Mouse (Mus musculus) kidney, postnatal 0 days (tissue): ENCODE measurements around the gene Cflar. TPM values are rescaled to one million over a fixed set of nuclear protein-coding genes. Genes with fewer than 3 reads are reported as not detected.
"Not testable (repeated sequence)": the region's sequence is repeated elsewhere in the genome, so short reads cannot be mapped to it uniquely, and the experiment has no call there.

ENCODE experiments used
- ATAC-seq: fragments of 200-750 bp; cut with Nextera tagmentation; replicated peaks from 2 replicates; pipeline ENCODE4 v1.8.0; 2017; ENCODE audit warnings: low read depth, moderate number of reproducible peaks, moderate TSS enrichment, moderate library complexity; ENCODE audit not compliant: low FRiP score
- DNase-seq: peaks from one replicate; pipeline ENCODE4 v3.0.0-alpha.2; 2016; ENCODE audit warnings: low spot score
- H3K27ac ChIP-seq: fragments of 300-500 bp; sonication (generic); 2 replicates; pipeline ENCODE4 v1.5.1; 2014; ENCODE audit warnings: mild to moderate bottlenecking
- H3K27me3 ChIP-seq: fragments of 300-500 bp; sonication (generic); 2 replicates; pipeline ENCODE4 v1.6.1; 2014; ENCODE audit warnings: low read length, mixed read lengths; ENCODE audit not compliant: insufficient read depth
- H3K36me3 ChIP-seq: fragments of 300-500 bp; sonication (generic); 2 replicates; pipeline ENCODE4 v1.6.1; 2014; ENCODE audit warnings: low read length, mixed read lengths; ENCODE audit not compliant: insufficient read depth
- H3K4me1 ChIP-seq: fragments of 300-500 bp; sonication (generic); replicated peaks from 2 replicates; pipeline ENCODE4 v1.6.1; 2014; ENCODE audit warnings: antibody characterized with exemption, low read length, mixed read lengths; ENCODE audit not compliant: insufficient read depth
- H3K4me2 ChIP-seq: fragments of 300-500 bp; sonication (generic); 2 replicates; pipeline ENCODE4 v1.6.1; 2014; ENCODE audit warnings: mild to moderate bottlenecking, low read length, moderate library complexity, mixed read lengths
- H3K4me3 ChIP-seq: fragments of 300-500 bp; sonication (generic); replicated peaks from 2 replicates; pipeline ENCODE4 v1.5.1; 2014; ENCODE audit warnings: low read depth, low read length
- H3K9ac ChIP-seq: fragments of 300-500 bp; sonication (generic); 2 replicates; pipeline ENCODE4 v1.6.1; 2014; ENCODE audit warnings: low read depth, low read length
- H3K9me3 ChIP-seq: fragments of 300-500 bp; sonication (generic); replicated peaks from 2 replicates; pipeline ENCODE4 v1.6.1; 2016; ENCODE audit warnings: low read length, inconsistent platforms, mixed read lengths
- CTCF ChIP-seq: IDR thresholded peaks from 2 replicates; pipeline ENCODE4 v1.5.1; 2016; ENCODE audit warnings: antibody characterized with exemption, low read depth, mild to moderate bottlenecking, moderate library complexity
- WGBS: fragments of 180-500 bp; shearing (Covaris S2); extraction: QIAGEN DNeasy Blood & Tissue Kit; methylation state at CpG from one replicate; pipeline ENCODE4 v1.1.7; 2014; 5-methylcytosine and 5-hydroxymethylcytosine counted together
- polyA plus RNA-seq: library from polyadenylated mRNA; unstranded; fragments of >200 nt; fragmentation: Nextera tagmentation; extraction: Ambion mirVana; gene quantifications from 2 replicates; pipeline ENCODE4 v1.2.1, GENCODE M21; 2015

The Cflar gene
- polyA plus RNA-seq, 1 experiment from 2014 or later = 62.1 TPM

DNA sequence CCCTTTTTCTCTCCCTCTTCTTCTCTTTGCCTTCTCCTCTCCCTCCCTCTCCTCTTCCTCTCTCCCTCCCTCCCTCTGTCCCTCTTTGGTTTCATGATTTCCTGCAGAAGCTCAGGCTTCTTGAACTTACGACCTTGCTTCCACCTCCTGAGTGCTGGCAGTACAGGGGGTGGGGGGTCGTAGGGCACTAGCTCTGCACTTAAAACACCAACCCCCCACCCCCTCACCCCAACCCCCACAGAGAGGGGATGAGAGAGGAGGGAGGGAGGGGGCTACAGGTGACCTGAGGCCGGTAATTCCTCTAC lies 84.7 kb downstream of the Cflar start:
- DNase-seq (no peak), ATAC-seq (no peak)
- peak overlapping the region; percentile 91 for H3K4me2 ChIP-seq
- H3K36me3 ChIP-seq = 0 out of 2 replicates have a peak, but pooled peaks cover 6% of the 10 kb centered on the region
- peak overlapping the region; percentile 64 for H3K4me3 ChIP-seq
- H3K27ac ChIP-seq = peak overlapping the region; percentile 91
- TF ChIP-seq CTCF = no peak
- H3K9ac ChIP-seq = peak overlapping the region; percentile 72
- 0% methylated on average over 3 of the region's 3 CpGs for WGBS
- no peaks in the 10 kb centered on the region for H3K27me3 ChIP-seq
- 0 out of 2 replicates have a peak, but pooled peaks cover 8% of the 10 kb centered on the region for H3K4me1 ChIP-seq
- H3K9me3 ChIP-seq = no peaks in the 10 kb centered on the region; the same call in 1 of the 2 replicates

DNA sequence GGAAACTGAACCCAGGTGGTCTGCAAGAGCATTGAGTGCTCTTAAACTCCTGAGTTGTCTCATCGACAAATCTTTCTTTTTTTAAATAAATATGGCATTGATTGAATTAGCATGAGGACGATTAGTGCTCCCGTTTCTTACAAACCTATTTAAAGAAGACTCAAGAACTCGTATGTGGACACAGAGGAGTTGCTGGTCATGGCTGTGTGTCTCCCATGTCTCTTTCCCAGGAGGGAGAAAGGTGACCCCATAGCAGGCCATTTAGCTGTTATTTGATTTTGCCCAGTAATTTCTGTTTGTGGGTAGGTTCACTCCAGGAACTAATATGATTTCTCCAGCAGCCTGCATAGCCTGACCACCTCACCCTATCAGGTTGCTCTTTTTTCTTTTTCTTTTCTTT lies 85.5 kb downstream of the Cflar start:
- Histone ChIP-seq H3K27ac (peak overlapping the region; percentile 33; the same call in 1 of the 2 replicates), H3K4me3 (no peak overlapping the region), H3K9me3 (no peaks in the 10 kb centered on the region; the same call in 1 of the 2 replicates), H3K9ac (no peak overlapping the region), H3K4me1 (0 out of 2 replicates have a peak, but pooled peaks cover 8% of the 10 kb centered on the region), H3K27me3 (no peaks in the 10 kb centered on the region), H3K4me2 (peak overlapping the region; percentile 36), H3K36me3 (0 out of 2 replicates have a peak, but pooled peaks cover 6% of the 10 kb centered on the region)
- no peak for ATAC-seq
- no peak for DNase-seq
- TF ChIP-seq CTCF = no peak
- 69% methylated on average over 4 of the region's 4 CpGs for WGBS

DNA sequence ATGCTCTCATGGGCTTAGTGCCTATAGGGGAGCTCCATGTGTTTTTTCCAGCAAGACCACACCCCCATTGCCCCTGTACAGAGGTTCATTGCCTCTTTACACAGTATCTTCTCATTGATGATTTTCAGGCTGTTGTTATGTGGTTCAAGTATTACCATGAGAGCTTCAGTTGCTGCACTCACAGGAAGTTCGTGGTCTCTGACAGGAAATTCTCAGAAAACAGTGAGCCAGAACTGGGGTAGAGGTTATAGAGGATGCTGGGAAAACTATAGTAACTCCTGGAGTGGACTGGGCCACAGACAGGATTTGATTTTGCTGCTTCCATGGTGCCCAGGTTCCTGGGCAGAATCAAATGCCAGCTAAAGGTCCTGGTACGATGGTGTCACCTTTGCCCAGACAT lies 86.1 kb downstream of the Cflar start:
- Histone ChIP-seq H3K9ac (no peak overlapping the region), H3K36me3 (0 out of 2 replicates have a peak, but pooled peaks cover 6% of the 10 kb centered on the region), H3K4me1 (0 out of 2 replicates have a peak, but pooled peaks cover 8% of the 10 kb centered on the region), H3K4me2 (peak overlapping the region; percentile 36; the same call in 1 of the 2 replicates), H3K9me3 (no peaks in the 10 kb centered on the region; the same call in 1 of the 2 replicates), H3K27me3 (no peaks in the 10 kb centered on the region), H3K4me3 (no peak overlapping the region), H3K27ac (peak overlapping the region; percentile 33; the same call in 1 of the 2 replicates)
- TF ChIP-seq CTCF = no peak
- WGBS = 58% methylated on average over 2 of the region's 2 CpGs
- ATAC-seq = no peak
- DNase-seq = peak; percentile 28

DNA sequence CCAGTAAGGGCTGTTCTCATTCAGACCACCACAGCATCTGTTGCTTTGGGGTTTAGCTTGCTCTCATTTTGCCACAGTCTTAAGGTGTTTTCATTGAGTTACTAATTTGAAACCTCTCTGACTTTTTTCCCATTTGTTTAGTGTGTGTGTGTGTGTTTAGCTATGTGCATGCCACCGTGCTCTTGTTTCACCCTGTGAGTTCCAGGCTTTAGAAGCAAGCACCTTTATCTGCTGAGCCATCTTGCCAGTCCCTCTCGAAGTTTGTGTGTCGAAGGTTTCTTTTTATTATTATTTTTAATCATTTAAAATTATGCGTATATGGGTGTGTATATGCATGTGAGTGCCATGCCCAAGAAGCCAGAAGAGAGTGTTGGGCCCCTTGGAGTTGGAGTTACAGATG lies 87.6 kb downstream of the Cflar start:
- Histone ChIP-seq H3K9me3 (no peaks in the 10 kb centered on the region; the same call in 1 of the 2 replicates), H3K36me3 (0 out of 2 replicates have a peak, but pooled peaks cover 6% of the 10 kb centered on the region), H3K9ac (no peak overlapping the region), H3K4me1 (0 out of 2 replicates have a peak, but pooled peaks cover 8% of the 10 kb centered on the region), H3K4me2 (no peak overlapping the region), H3K27ac (no peak overlapping the region), H3K4me3 (no peak overlapping the region), H3K27me3 (no peaks in the 10 kb centered on the region)
- ATAC-seq (no peak), DNase-seq (no peak)
- 97% methylated on average over 4 of the region's 4 CpGs for WGBS
- no peak for TF ChIP-seq CTCF

DNA sequence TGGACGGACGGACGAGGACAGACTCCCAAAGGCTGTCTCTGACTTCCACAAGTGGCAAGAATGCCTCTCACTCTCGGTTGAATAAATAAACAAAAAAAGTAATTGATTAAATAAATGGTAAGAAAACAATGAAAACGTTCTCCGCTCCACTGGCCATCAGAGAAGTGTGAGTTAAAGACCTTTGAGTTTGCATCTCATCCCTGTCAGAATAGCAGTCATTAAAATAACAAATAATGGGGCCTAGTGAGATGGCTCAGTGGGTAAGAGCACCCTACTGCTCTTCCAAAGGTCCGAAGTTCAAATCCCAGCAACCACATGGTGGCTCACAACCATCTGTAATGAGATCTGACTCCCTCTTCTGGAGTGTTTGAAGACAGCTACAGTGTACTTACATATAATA lies 89.3 kb downstream of the Cflar start:
- H3K9ac ChIP-seq, H3K27ac ChIP-seq, H3K36me3 ChIP-seq, H3K9me3 ChIP-seq, DNase-seq, H3K4me3 ChIP-seq, ATAC-seq, H3K4me2 ChIP-seq, H3K4me1 ChIP-seq, H3K27me3 ChIP-seq: not testable (repeated sequence)
- WGBS = 68% methylated on average over 7 of the region's 7 CpGs

DNA sequence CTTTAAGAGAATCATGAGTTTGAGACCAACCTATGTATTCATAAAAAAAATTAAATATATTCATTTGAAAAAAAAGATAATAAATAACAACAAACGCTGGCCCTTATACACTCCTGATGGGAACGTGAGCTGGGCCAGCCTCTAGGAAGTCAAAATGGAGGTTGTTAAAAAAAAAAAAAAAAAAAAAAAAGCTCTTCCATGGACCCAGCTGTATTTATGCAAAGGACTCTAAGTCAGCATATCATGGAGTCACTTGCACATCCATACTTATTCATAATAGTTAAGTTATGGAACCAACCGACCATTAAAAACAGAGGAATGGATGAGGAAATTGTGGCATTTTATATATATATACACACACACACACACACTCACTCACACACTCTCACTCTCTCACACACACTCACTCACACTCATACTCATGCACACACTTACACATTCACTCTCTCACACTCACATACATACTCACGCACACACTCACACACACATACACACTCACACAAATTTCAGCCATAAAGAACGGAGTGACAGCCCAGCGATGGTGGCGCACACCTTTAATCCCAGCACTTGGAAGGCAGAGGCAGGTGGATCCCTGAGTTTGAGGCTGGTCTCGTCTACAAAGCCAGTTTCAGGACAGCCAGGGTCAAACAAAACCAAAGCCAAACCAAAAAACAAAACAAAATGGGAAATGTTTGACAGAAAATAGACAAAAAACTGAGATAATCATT lies 90.4 kb downstream of the Cflar start:
- TF ChIP-seq CTCF = no peak
- 0 out of 2 replicates have a peak, but pooled peaks cover 8% of the 10 kb centered on the region for H3K4me1 ChIP-seq
- H3K9ac ChIP-seq = no peak overlapping the region
- 0 out of 2 replicates have a peak, but pooled peaks cover 6% of the 10 kb centered on the region for H3K36me3 ChIP-seq
- H3K4me2 ChIP-seq = no peak overlapping the region
- H3K9me3 ChIP-seq = no peaks in the 10 kb centered on the region; the same call in 1 of the 2 replicates
- H3K4me3 ChIP-seq = no peak overlapping the region
- WGBS = 92% methylated on average over 8 of the region's 8 CpGs
- DNase-seq (no peak), ATAC-seq (no peak)
- no peak overlapping the region for H3K27ac ChIP-seq
- H3K27me3 ChIP-seq = no peaks in the 10 kb centered on the region
